Mouse (Mus musculus) cerebellum, adult (tissue): Measurements from ENCODE around the gene Rbbp4.
A peak's percentile ranks its signal among the peaks of the same experiment; 100 is the strongest.

ENCODE experiments used
- ATAC-seq: cut with Nextera tagmentation; 2 replicates; pipeline ENCODE4 v1.9.2; 2017; ENCODE audit warnings: mild to moderate bottlenecking, moderate library complexity, mixed read lengths; ENCODE audit not compliant: insufficient number of reproducible peaks, low FRiP score, low TSS enrichment

The Rbbp4 gene

DNA sequence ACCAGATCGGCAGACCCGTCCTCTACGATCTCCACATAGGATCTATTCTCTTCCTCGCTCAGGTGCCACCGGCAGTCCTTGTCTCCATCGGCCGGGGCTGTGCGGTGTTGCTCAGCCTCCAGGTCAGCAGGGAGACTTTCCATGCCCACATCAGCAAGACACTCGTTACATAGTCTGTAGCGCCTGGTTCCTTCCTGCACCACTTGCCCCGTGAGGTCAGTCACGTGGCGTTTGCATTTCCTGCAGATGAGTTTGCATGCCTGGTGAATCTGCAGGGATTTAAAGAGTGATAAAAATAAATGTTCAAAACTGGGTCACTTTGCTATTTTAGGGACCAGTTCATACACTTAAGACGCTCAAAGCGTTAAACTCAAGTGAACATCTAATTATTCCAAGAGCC is 19.1 kb upstream of the Rbbp4 start:
- no peak for ATAC-seq

DNA sequence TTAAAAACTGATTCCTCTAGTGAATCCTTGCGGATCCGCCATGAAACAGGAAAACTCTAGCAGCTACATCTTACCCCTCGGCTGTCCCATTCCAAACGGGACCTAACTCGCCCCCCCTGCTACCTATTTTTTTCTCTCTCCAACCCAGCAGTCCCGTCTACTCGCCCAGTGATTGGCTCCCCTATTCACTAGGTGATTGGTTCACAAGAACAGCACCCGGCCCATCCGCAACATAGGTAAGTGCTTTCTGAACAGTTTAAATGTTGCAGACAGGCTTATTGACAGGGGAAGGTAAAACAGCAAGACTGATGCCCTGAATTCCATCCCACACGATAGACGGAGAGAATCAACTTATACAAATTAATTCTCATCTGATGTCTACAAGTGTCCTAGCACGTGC is 18.0 kb upstream of the Rbbp4 start:
- no peak for ATAC-seq

DNA sequence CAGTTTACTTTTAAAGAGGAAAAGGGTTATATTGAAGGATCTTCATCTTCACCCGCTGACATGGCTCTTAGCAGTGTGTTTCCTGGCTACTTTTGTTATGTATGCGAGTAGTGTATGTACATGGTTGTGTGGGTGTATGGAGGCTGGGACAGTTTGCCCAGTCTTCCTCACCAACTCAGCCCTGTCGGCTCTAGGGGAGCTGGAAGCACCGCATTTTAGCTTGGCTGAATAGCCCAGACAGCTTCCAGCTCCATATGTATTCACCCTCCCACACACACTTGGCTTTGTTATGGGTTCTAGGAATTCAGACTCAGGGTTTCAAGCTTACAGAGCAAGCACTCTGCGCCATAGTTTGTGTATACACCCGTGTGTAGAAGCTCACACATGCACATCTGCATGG is 15.9 kb upstream of the Rbbp4 start:
- peak; percentile 58; the same call in 1 of the 2 replicates for ATAC-seq

DNA sequence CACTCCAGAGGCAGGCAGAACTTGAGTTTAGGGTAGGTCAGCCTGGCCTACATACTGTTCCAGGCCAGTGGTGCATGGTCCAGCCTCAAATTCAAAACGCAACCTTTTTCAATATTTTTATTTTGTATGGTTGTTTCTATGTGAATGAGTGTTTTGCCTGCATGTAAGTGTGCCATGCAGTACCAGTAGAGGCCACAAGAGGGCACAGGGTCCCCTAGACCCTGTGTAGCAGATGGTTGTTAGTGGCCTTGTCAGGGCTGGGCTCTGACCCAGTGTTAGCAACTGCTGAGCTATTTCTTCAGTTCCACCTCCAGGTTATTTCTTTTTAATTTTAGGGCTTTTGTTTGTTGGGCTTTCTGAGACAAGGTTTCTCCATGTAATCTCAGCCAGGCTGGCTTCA is 15.5 kb upstream of the Rbbp4 start:
- ATAC-seq: peak; percentile 84; the same call in 1 of the 2 replicates

DNA sequence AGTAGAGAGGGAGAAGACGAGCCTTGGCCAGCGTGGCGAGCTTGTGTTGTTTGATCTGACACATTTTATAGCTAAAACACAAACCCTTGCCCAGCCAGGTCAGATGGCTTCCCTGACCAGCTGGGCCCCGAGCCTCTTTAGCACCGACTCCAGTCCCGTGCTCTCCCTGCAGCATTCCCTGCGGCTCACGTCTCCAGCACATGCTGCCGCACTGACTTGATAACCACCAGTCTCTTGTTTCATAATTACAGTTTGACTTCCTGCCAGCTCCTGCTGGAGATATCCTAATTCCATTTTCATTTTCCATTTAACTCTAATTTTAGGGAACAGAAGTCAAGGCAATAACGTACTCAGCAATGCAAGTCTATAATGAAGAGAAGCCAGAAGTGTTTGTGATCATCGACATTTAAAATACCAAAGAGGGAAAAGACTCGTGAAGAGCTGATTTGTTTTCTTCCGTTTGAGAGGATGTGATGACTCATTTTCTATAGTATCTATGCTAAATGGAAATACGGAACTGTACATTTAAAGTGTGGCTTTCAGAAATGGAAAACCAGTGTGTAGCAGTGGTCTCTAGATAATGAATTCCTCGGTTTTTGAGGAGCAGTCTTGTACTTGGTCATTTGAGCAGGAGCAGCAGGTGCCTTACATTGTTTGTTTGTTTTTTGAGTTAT is 11.4 kb upstream of the Rbbp4 start:
- ATAC-seq: no peak

DNA sequence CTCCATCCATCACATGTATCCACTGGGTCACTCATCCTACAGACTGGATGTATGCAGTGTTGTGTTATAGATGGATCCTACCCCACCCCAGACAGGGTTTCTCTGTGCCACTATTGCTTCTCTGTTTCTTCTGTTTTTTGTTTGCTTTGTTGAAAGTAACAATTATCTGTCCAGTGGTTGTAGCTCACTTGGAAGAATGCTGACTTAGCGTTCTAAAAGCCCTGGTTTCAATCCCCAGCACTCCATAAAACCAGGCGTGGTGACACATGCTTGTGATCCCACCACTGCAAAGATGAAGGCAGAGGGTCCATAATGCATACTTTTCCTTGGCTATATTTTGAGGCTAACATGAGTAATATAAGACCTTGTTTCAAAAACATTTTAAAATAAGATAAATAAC is 7.5 kb upstream of the Rbbp4 start:
- ATAC-seq: no peak

DNA sequence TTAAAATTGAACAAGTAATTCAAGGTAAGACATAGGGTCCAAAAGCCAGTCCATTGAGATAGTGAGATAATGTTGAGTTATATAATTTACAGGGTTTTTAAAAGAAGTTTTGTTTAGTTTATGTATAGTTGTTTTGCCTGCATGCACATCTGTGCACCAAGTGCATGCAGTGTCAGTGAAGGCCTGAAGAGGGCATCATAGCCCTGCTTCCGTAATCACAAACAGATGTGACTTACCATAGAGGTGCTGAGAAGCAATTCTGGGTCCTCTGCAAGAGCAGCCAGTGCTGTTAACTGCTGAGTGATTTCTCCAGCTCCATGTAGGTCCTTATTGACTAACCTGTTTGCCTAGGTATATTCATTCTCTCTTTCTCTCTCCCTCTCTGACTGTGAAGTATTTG is 6.7 kb upstream of the Rbbp4 start:
- ATAC-seq: no peak

DNA sequence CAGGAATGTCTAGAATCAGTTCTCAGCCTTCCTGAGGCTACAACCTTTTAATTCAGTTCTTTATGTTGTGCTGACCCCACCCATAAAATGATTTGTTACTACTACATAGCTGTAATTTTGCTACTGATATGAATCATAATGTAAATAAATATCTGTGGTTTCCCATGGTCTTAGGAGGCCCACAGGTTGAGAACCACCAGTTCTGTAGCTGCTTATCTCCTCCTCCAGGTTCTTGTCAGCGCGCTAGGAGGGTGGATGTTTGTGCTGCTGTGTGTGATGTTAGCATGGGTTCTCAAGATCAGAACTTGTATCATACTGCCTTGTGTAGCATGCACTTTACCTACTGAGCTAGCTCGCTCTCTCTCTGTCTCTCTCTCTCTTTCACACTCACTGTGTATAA is 4.6 kb upstream of the Rbbp4 start:
- no peak for ATAC-seq

DNA sequence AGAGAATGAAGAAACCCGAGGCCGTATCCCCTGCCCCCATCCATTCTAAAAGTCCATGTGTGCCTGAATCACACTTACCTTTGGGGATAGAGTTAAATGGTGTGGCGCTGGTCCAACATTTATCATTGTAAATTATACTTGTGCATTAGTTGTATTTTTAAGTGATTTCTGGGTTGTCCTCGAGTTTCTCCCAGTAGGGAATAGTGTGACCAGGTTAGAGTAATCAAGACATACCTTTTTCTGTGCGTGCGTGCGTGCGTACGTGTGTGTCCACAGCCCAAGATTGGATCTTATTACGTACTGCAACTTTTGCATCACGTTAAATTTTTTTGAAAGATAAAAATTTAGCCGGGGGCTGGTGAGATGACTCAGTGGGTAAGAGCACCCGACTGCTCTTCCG is 1.1 kb upstream of the Rbbp4 start:
- no peak for ATAC-seq

DNA sequence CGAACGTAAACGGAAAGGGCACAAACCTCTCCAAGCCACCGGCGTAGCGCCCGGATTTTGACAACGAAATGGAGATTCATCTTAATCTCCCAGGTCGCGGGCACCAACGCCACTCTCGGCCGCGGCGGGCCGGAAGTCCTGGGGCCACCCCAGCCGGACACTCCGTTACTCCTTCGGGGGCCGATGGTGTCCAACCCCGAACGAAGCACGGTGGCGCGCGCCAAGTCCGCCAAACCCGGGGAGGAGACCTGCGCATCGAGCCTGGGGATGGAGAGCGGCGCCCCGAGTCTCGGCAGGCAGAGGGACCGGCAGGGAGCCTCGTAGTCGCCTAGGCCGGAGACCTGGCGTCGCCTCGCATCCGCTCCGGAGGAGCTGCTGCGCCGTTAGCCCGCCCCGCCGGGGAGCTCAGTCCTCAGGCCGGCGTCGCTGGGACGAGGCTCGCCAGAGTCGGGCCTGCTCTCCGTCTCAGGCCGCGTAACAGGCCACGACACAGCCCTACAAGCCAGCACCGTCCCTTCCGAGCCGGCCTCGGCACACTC is 424 bp downstream of the Rbbp4 start:
- 0 out of 2 replicates have a peak, but pooled peaks have one; percentile 5 for ATAC-seq

DNA sequence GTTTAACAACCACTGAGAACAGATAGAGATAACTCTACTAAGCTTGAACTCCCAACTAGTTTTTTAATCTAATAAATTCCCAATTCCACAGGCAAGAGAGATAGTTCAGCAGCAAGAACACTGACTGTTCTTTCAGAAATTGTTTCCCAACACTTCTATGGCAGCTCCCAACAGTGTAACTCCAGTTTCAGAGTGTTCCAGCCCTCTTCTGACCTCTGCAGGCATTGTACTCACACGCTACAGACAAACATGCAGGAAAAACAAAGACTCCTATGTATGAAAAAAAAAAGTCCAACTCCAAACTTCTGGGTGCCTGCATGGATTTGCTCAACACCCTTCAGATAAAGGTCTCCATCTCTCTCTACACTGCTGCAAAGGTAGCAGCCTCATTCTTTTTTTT is 2.3 kb downstream of the Rbbp4 start:
- ATAC-seq: no peak

DNA sequence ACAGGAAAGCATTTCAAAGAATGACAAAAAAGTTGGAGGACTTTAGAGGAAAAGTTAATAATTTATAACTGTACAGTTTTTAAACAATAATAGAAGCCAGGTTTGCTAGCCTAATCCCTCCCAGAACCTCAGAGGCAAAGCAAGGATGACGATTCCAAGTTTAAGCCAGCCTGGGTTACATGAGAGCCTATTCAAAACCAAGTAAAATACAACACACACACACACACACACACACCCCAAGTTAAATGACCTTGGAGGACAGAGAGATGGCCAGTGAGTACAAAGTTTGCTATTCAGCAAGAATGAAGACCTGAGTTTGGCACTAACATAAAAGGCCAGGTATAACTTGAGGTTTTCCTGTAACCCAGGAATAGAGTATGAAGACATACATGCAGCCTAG is 9.0 kb downstream of the Rbbp4 start:
- no peak for ATAC-seq

DNA sequence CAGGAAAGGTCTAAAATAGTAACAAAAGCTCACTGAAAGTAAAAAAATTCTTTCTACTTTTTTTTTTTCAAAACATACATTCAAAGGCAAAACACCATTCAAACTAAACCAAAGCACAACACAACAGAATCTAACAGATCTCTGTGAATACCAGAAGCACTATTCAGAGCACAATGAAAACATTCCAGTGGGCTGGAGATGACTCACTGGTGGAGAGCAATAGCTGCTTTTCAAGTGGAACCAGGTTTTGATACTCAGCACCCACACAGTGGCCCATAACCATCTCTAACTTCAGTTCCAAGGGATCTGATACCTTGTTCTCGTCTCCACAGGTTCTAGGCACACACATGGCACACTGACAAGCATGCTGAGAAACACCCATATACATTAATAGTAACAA is 10.4 kb downstream of the Rbbp4 start:
- no peak for ATAC-seq

DNA sequence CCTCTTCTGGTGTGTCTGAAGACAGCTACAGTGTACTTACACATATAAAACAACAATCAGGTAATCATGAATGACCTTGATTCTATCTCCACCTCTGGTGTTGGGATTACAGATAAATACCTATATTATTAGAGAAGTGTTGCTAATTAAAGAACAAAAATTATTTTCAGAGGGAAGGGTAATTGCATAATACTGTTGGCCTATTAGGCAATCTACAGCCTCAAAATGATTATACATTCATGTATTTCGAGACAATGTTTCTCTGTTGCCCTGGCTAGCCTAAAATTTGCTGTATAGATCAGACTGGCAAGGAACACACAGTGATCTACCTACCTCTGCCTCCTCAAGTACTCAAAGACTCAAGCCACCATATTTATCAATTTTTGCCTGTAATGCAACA is 11.7 kb downstream of the Rbbp4 start:
- ATAC-seq: no peak

DNA sequence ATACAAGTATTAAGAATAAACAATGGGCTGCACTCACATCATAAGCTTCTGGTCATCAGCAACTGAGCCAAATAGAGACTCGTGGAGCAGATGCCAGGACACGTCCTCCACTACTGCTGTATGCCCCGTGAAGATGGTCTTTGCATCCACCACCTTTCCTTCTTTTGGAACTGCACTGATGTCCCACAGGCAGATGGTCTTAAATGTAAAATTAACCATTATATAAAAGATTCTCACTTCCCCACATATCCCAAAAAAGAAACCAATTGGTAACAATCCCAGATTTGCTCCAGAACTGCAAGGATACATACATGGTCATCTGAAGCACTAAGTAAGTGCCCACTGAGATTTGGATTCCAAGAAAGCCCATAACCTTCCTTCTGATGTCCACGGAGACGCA is 13.1 kb downstream of the Rbbp4 start:
- ATAC-seq: no peak

DNA sequence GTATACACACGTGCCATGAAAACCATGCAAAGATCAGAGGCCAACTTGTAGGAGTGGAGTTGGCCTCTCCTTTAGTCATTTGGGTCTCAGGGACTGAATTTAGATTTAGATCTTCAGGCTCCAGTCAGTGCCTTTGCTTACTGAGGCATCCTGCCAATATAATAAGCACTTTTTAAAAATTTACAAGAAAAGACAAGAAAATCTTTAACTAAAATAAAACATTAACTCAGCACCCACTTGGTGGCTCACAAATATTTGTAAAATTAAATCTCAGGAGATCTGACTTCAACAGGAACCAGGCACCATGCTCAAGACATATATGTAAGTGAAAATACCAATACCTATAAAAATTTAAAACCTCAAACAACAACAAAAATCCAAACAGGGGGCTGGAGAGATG is 14.3 kb downstream of the Rbbp4 start:
- ATAC-seq: no peak

DNA sequence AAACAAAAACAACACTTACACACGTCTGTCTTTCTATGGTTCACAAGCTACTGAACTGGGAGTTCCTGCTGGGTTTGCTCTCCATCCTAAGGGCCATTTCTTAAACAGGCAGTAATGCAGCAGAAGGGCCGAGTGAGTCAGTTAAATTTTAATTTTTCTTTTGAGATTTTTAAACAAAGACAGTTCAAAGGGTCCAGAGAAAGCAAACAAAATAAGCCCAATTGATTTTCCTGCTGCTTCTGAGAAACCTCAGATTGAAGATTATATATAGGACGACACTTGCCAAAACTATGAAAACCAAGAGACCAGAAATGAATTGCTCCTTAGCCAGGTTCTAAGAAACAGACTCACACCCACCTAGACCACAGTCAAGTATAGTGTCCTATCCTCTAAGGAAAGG is 21.3 kb downstream of the Rbbp4 start:
- no peak for ATAC-seq

DNA sequence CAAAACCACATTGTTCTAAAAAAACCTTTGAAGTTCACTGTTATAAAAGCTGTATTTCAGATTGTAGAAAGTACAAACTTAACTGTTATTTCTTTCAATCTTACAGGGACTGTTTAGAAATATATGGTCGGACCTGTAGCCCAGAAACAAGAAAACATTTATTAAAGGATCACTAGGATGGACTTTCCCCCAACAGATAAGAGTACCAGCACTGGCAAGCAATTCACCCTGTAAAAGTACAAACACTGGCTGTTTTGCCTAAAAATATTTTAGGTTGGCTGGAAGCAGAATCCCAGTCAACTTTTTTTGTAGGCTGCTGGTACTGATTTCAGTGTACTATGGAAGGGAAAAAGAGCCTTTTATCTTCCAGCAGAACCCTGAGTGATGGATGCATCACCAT is 27.2 kb downstream of the Rbbp4 start:
- ATAC-seq: no peak

DNA sequence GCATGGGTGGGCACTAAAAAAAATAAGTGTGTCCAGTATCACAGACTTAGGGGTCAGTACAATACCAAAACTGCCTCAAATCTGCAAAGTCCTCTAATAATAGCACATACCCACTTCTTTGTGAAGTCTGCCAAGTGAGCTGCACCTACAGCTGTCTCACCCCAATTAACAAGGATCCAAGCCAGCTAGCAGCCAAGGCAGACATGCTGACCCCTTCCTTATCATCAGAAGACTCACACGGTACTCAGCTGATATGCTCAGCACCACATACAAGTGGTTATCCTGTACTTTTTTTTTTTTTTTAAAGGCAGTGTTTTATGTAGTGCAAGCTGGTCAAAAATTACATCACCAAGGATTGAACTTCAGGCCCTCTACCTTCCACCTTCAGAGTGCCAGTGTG is 30.9 kb downstream of the Rbbp4 start:
- no peak for ATAC-seq

DNA sequence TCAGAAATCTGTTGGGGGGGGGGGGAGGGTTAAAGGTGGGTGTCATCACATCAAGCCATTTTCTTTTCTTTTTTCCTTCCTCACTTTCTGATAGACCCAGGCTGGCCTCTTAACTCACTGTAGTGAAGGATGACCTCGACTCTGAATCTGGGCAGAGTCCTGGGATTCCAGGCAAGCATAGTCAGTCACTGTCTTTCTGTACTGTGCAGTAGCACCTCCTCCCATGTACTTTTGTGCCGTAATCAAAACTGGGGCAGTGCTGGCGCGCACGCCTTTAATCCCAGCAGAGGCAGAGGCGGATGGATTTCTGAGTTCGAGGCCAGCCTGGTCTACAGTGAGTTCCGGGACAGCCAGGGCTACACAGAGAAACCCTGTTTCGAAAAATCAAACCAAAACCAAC is 31.4 kb downstream of the Rbbp4 start:
- ATAC-seq: no peak

DNA sequence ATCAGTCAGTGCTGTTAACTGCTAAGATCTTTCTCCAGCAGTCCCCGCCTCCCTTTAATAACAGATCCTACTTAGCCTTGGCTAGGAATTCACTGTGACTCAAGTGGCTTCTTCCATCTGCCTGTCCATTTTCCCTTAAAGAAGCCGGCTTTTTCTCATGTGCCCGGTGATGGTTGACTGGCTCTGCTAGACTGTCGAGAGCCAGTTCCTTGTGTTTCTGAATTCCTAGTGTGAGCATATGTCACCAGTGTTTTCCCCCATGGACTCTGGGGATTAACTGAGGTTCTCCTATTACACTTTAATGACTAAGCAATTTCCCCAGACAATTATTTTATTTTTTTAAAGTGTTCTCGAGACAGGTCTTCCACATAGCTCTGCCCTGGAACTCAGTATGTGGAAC is 31.8 kb downstream of the Rbbp4 start:
- ATAC-seq: no peak

DNA sequence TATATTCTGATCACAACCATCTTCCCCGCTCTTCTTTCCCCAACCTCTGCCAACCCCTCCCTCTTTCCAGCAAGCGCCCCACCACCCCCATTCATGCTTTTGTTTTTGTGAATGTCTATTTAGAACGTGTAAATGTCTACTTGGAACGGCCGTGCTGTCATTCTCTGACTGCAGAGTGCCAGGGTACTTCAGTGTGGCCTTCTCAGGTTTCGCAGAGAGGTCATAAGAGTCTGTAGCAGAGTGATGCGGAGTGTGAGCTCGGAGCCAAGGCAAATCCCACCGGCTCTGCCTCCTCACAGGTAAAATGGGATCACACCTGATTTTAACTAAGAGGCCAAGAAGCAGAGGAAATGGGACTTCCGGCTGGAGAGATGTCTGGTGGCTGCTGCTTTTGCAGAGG is 36.0 kb downstream of the Rbbp4 start:
- ATAC-seq: no peak

DNA sequence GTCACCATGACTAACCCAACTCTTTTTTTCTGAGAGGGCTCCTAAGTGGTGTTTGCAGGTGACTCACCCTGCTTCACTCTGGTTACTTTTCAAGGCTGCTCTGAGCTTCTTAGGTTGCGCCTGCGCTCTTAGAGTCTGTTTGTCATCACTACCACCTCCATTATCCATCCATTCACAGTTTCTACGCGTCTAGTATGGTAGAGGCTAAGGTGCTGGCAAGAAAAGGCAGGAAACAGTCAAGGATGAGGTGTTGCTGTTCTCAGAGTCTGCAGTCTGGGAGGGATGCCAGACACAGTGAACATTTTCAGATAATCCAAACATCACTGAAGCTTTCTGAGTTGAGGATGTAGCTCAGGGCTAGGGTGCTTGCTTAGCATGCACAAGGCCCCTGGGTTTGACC is 37.4 kb downstream of the Rbbp4 start:
- no peak for ATAC-seq
